Mouse (Mus musculus) brain, adult 2 months (tissue): ENCODE measurements around the gene Hnrnpdl.

ENCODE experiments used
- DNase-seq: peaks from one replicate; pipeline ENCODE4 v3.0.0; 2011; ENCODE audit warnings: low read depth, low spot score

The Hnrnpdl gene

GRCm38 (mm10) chr5:100039602-100040142 is at the start of gene Hnrnpdl, which contains the start of gene Enoph1:
Gene Hnrnpdl, minus strand, starts transcription at chr5:100039664.
Gene Enoph1, plus strand, starts transcription at chr5:100039985.
- peak; percentile 98 for DNase-seq

- DNase-seq, result peak; percentile 38
Observed at GRCm38 (mm10) chr5:100085097-100085496, 45.6 kb upstream of the Hnrnpdl start.

- peak; percentile 65 for DNase-seq
Observed at GRCm38 (mm10) chr5:100083953-100084562, 44.6 kb upstream of the Hnrnpdl start.

DNA sequence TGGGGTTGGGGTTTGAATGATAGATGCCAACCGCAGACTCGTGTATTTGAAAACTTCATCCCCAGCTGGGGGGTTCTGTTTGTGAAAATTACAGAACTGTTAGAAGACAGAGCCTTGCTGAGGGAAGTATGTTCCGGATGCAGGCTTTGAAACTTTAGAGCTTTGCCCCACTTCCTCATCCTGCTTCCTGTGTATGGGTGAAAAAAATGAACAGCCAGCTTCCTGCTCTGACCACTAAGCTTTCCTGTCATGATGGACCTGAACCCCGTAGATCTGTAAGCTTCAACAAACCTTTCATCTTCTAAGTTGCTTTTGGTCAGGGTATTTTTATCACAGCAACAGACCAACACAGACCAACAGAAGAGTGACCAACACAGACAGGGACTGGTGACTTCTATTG is 42.5 kb upstream of the Hnrnpdl start:
- no peak for DNase-seq

- no peak for DNase-seq
Observed at GRCm38 (mm10) chr5:100079931-100080275, 40.4 kb upstream of the Hnrnpdl start.

- DNase-seq, result peak; percentile 63
Observed at GRCm38 (mm10) chr5:100079040-100079930, 39.8 kb upstream of the Hnrnpdl start.

DNA sequence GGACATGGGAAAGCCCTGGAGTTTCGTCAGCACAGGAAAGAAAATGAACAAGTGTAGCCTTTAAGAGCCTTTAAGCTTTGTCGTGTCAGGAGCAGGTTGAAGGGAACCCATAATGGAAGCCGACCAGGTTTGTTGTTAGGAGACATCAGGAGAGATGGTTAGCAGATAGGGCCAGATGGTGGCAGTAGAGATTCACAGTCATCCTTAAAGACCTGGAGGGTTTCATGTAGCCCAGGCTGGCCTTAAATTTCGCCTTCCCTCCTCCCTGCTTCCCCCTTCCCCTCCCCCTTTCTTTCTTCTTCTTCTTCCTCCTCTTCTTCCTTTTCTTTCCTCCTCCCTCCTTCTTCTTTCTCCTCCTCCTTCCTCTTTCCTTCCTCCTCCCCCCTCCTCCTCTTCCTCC is 35.1 kb upstream of the Hnrnpdl start:
- peak; percentile 77 for DNase-seq

GRCm38 (mm10) chr5:100072557-100072956 is 33.1 kb upstream of the Hnrnpdl start:
- DNase-seq, result no peak

DNA sequence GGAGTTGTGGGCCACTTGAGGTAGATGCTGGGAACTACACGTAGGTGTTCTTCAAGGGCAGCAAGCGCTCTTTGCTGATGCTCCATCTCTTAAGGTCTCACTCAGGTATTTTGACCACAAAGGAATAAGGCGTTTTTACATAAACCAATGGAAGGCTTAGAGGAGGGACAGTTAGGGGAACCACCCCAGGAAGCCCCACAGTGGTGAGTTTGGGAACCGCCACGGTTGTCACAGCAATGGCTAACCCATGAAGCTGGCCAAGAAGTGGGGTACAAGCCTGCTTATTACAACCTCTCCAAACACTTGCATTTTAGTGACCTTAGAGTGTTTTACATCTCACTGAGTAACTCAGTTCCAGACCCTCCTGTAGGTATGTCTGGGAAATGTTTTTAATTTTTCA is 32.1 kb upstream of the Hnrnpdl start:
- no peak for DNase-seq

DNA sequence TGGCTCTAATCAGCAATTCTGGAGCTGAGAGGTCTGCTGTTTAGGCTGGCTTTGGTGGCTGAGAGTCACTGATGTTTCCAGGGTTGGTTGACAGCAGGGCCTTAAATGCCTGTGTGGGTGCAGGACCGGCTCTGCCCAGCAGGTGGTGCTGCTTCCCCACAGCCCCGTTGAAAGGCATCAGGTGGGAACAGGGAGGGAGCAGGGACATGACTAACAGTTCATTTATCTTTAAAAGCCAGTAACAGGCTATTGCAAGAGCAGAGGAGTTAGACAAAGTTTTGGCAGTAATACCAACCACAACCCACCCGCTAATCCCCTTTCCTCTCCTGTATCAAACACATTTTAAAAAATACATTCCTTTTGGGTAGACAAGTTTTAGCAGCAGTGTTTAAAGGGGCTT is 30.8 kb upstream of the Hnrnpdl start:
- DNase-seq, result peak; percentile 89

DNA sequence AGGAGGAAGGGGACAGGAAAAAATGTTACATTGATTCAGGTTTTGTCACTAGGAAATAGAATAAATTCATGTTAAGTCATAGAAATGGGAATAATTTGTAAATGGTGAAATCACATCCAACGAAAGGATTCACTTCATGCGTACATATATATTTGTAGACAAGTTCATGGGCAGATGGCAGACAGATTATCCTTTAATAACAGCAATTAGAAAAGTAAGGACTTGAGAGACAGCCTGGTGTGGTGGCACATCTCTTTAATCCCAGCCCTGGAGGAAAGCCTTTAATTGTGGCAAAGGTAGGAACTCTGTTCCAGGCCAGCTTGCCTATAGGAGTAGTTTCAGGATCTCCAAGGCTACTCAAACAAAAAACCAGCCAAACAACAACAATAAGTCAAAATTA is 30.1 kb upstream of the Hnrnpdl start:
- DNase-seq, result no peak

DNA sequence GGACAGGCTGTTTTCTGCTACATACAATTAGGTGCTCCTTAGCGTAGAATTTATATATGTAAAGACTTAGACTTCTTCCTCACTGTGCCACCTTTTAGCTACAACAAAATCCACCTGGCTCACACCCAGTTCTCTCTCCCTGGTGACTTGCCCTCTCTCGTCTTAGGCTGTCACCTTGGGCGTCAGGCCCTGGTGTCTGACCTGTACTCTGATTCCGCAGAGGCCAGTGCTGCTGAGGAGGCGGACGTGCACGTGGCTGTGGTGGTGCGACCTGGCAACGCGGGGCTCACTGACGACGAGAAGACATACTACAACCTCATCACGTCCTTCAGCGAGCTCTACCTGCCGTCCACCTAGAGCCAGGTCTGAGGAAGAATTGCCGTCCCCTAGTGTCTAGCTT is 28.1 kb upstream of the Hnrnpdl start:
- DNase-seq, result no peak

- no peak for DNase-seq
Observed at GRCm38 (mm10) chr5:100060876-100061275, 21.4 kb upstream of the Hnrnpdl start.

- no peak for DNase-seq
Observed at GRCm38 (mm10) chr5:100059326-100059725, 19.9 kb upstream of the Hnrnpdl start.

DNA sequence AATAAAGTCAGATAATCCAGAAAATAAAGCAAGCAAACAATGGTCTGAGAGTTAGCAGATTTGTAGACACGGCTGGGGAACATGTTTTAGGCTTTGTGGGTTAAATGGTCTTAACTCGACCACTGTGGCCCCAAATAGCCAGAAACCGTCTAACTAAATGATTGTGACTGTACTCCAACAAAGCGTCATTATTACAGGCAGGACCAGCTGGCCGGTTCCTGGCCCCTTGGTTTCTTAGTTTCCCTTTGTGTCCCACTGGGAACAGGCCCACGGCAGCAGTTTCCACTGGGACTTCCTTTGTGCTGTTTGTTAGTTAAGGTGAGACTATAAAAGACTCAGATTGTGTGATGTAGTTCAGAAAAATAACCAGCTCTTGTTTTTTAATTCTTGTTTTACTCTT is 19.3 kb upstream of the Hnrnpdl start:
- DNase-seq, result peak; percentile 54

GRCm38 (mm10) chr5:100057461-100058209 is 18.2 kb upstream of the Hnrnpdl start:
- DNase-seq, result no peak

- DNase-seq, result no peak
Observed at GRCm38 (mm10) chr5:100055866-100056369, 16.5 kb upstream of the Hnrnpdl start.

DNA sequence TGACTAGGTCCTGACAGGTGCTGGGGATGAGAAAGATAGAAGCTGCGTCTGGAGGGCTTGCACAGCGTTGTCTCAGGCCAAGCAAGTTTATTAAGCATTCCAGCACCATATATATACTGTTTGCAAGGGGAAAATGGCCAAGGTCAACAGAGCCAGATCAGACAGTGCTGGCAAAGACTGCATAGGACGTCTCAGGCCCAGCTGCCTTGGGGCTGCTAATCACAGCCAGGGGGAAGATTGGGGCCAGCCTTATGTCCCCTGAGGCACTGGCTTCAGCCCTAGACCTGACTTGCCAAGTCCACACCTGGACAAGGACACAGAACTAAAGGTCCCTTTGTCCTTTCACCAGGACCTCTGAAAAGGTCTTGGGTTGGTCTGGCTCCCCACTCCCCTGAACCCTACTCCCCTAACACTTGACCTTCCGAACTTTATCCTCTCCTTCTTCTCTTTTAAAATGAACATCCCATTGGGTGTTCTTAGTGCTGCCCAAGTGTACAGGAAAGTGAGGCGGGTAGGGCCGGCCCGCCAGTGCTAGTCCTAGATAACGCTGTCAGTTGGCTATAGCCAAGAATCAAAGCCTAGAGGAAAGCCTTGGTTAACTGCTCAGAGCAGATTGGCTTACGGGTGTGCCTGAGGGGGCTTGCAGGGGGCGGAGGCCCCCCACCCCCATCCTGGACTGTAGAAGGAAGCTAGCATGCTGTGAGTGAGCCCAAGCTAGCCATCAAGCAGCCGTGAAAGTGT is 15.5 kb upstream of the Hnrnpdl start:
- DNase-seq, result no peak

DNA sequence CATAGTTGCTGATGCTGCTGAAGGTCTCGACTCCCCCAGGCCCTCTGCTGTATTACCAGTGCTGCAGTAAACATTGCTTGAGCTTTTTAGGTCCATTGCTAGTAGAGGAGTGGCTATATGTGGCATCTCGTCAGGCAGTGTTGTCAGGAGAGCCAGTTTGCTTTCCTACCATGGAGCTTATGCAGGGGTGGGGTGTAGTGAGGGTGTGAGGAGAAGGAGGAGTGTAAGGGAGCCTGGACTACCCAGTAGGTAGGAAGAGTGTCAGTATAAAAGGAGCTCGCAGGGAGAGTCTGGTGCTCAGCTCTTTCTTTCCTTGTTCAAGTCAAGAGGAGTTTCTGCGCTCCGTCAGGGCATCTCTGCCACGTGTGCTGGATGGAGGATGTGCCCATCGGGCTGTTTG is 13.3 kb upstream of the Hnrnpdl start:
- DNase-seq, result peak; percentile 55

DNA sequence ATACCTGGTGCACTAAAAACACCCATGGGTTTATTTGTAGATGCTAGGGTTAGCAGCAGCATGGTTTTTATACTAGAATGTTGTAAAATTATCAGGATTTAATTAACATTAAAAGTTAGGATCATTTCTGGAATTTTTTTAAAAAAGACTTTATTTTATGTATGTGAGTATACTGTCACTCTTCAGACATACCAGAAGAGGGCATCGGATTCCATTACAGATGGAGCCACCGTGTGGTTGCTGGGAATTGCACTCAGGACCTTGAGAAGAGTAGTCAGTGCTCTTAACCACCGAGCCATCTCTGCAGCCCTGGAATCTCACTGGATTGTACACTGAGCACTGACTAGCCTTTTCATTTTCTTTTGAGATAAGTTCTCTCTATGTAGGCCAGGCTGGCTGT is 10.4 kb upstream of the Hnrnpdl start:
- no peak for DNase-seq

GRCm38 (mm10) chr5:100047871-100048270 is 8.4 kb upstream of the Hnrnpdl start:
- peak; percentile 80 for DNase-seq
